Mouse (Mus musculus) neural tube, postnatal 0 days (tissue): Measurements from ENCODE around the gene Uba1y. TPM values are rescaled to one million over a fixed set of nuclear protein-coding genes. Genes with fewer than 3 reads are reported as not detected.

Source experiments
- polyA plus RNA-seq: library from polyadenylated mRNA; unstranded; fragments of >200 nt; fragmentation: Nextera tagmentation; extraction: Ambion mirVana; gene quantifications from 2 replicates; pipeline ENCODE4 v1.2.1, GENCODE M21; 2015

Uba1y gene
- polyA plus RNA-seq = 0.08 and 0.15 TPM in 2 replicates

DNA sequence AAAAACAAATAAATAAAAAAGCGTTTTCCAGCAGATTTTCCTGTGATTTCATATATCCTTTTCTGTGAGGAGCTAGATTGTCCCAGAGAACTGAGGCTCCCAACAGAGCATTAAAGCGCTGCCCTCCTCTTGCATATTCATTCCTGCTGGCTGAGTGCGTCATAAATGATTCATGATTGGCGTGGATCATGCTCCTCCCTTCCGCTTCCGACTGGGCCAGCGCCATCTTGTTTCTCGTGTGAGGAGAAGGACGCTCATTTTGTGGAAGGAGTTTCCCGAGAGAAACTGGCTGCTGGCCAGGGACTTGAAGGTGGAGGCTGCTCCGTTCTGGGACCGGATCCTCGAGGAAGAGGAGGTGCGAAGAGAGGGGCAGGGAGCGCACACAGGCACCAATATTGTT lies at the start of gene Uba1y:
Gene Uba1y, plus strand, starts transcription at position 254 of the 400 bp plus-strand sequence.

GRCm38 (mm10) chrY:797309-797708 lies 21.1 kb upstream of the Uba1y start, which contains the start of gene Zfy1:
Gene Zfy1 (minus strand): TSS chrY:797409.

Other genes starting within 250 kb of the Uba1y start
- gene Zfy1, start 21.2 kb upstream of the Uba1y start, polyA plus RNA-seq = not detected in 2 replicates
- gene Kdm5d, start 79.1 kb downstream of the Uba1y start, polyA plus RNA-seq = 10.7 and 10.9 TPM in 2 replicates
- gene Eif2s3y, start 191.9 kb downstream of the Uba1y start, polyA plus RNA-seq = 71.1 and 84.6 TPM in 2 replicates